Mouse (Mus musculus) erythroblast, adult 5-6 weeks (primary cell): ENCODE data around the gene Rab1b. TPM values are rescaled to one million over a fixed set of nuclear protein-coding genes. Genes with fewer than 3 reads are reported as not detected.
"Not testable (repeated sequence)": the region's sequence is repeated elsewhere in the genome, so short reads cannot be mapped to it uniquely, and the experiment has no call there.

ENCODE experiments used
- ATAC-seq: replicated peaks from 2 replicates; pipeline ENCODE4 v1.8.0; 2016; ENCODE audit warnings: moderate number of reproducible peaks, mild to moderate bottlenecking, moderate TSS enrichment, inconsistent platforms; ENCODE audit not compliant: poor library complexity, low FRiP score, severe bottlenecking
- total RNA-seq, 2 experiments: library from RNA; stranded (forward) in 1 of 2; stranded (reverse) in 1 of 2; fragments of 150-400 nt in 1 of 2; fragments of 200-764, 138-1000 nt in 1 of 2; gene quantifications; 2 replicates each; pipeline versions ENCODE4 v1.2.3 to v1.2.4; 2015 to 2017; ENCODE audit warnings: low replicate concordance in 2 of 2

The Rab1b gene
- total RNA-seq, 2 experiments from 2014 or later: 19.4 to 23.6 TPM

GRCm38 (mm10) chr19:5098363-5099143 lies 8.3 kb downstream of the Rab1b start, which contains the start of gene Cnih2:
Gene Cnih2, minus strand, starts transcription at chr19:5098521.
- ATAC-seq: no peak

- ATAC-seq: no peak
Measured at GRCm38 (mm10) chr19:5097521-5098362, 9.1 kb downstream of the Rab1b start.

- no peak for ATAC-seq
Measured at GRCm38 (mm10) chr19:5095887-5096474, 10.9 kb downstream of the Rab1b start.

GRCm38 (mm10) chr19:5094746-5095417 lies 12.0 kb downstream of the Rab1b start:
- no peak for ATAC-seq

GRCm38 (mm10) chr19:5094243-5094632 lies 12.6 kb downstream of the Rab1b start:
- ATAC-seq: peak; percentile 74

GRCm38 (mm10) chr19:5093481-5094242 lies 13.2 kb downstream of the Rab1b start:
- 0 out of 2 replicates have a peak, but pooled peaks have one; percentile 2 for ATAC-seq

- ATAC-seq: no peak
Measured at GRCm38 (mm10) chr19:5092083-5092482, 14.8 kb downstream of the Rab1b start.

- no peak for ATAC-seq
Measured at GRCm38 (mm10) chr19:5089324-5089723, 17.5 kb downstream of the Rab1b start.

- peak; percentile 88 for ATAC-seq
Measured at GRCm38 (mm10) chr19:5087884-5088728, 18.8 kb downstream of the Rab1b start, which contains the start of gene Yif1a. Gene Yif1a, plus strand, starts transcription at chr19:5088538.

GRCm38 (mm10) chr19:5086533-5086932 lies 20.3 kb downstream of the Rab1b start:
- ATAC-seq: not testable (repeated sequence)

- 0 out of 2 replicates have a peak, but pooled peaks have one; percentile 33 for ATAC-seq
Measured at GRCm38 (mm10) chr19:5085145-5085863, 21.6 kb downstream of the Rab1b start, which contains the start of gene Tmem151a. Gene Tmem151a, minus strand, starts transcription at chr19:5085531.

GRCm38 (mm10) chr19:5084834-5085144 lies 22.1 kb downstream of the Rab1b start:
- ATAC-seq: no peak

GRCm38 (mm10) chr19:5083961-5084833 lies 22.7 kb downstream of the Rab1b start:
- ATAC-seq: no peak

GRCm38 (mm10) chr19:5082596-5082995 lies 24.3 kb downstream of the Rab1b start:
- ATAC-seq: no peak

- ATAC-seq: no peak
Measured at GRCm38 (mm10) chr19:5082005-5082404, 24.9 kb downstream of the Rab1b start.

GRCm38 (mm10) chr19:5079279-5079678 lies 27.6 kb downstream of the Rab1b start:
- ATAC-seq: no peak

GRCm38 (mm10) chr19:5073518-5073917 lies 33.4 kb downstream of the Rab1b start:
- no peak for ATAC-seq
